Mouse (Mus musculus) testis, adult 2 months (tissue): ENCODE results near the gene Olfr38.

Experiments
- CTCF ChIP-seq: fragments of 200-500 bp; IDR thresholded peaks from 2 replicates; pipeline ENCODE4 v1.5.1; 2012; ENCODE audit warnings: low read depth, mild to moderate bottlenecking, inconsistent platforms, low read length, moderate library complexity; ENCODE audit not compliant: control insufficient read depth, insufficient read depth, insufficient replicate concordance
- POLR2A ChIP-seq: fragments of 200-500 bp; IDR thresholded peaks from 2 replicates; pipeline ENCODE4 v1.6.1; 2012; ENCODE audit warnings: low read depth, mild to moderate bottlenecking, inconsistent platforms, low read length, moderate library complexity; ENCODE audit not compliant: control insufficient read depth

GRCm38 (mm10) chr6:42790949-42791556 is 34.8 kb downstream of the Olfr38 start:
- TF ChIP-seq POLR2A (no peak), CTCF (no peak)
